ENCODE assay signal across 18 mouse cellular contexts in genomic region chr10:53335974-53336373, GRCm38 (mm10). TPM values are rescaled to one million over a fixed set of nuclear protein-coding genes. Genes with fewer than 3 reads are reported as not detected.
DNase-seq lines count a peak whose midpoint lies in the region; ATAC-seq lines count a peak whose summit lies in the region.
"Had no signal": no experiment of that assay in that cellular context is flagged by ENCODE, and none has a peak within 500 bp of the region (broad histone marks: within the 10 kb centered on the region; RNA-seq: fewer than 3 reads in every experiment).

No protein-coding gene starts in this region.

- ATAC-seq in embryonic facial prominence, embryonic 14.5 days (ENCODE audit: low read depth): no peak
- no peak; the same call in 1 of the 2 replicates for ATAC-seq in heart, embryonic 16.5 days (replicated peaks; ENCODE audit: extremely low read depth, insufficient read depth, low FRiP score)
- ATAC-seq in common myeloid progenitor, adult 5-6 weeks (replicated peaks; ENCODE audit: low read depth, poor library complexity, severe bottlenecking): peak; percentile 62
- peak; percentile 86 for ATAC-seq in megakaryocyte progenitor cell, adult 5-6 weeks (replicated peaks; ENCODE audit: poor library complexity)
- ATAC-seq: forebrain, embryonic 16.5 days; hindbrain, embryonic 16.5 days had no signal

- H3K9ac ChIP-seq in embryonic facial prominence, embryonic 14.5 days (ENCODE audit: low read depth, low read length): no peak overlapping the region
- H3K9ac ChIP-seq in heart, embryonic 16.5 days (ENCODE audit: low read length): peak overlapping the region; percentile 65
- H3K9ac ChIP-seq: embryonic facial prominence, embryonic 12.5 days; limb, embryonic 15.5 days; neural tube, embryonic 13.5 days had no signal

- no peaks in the 10 kb centered on the region for H3K4me1 ChIP-seq in embryonic facial prominence, embryonic 14.5 days (ENCODE audit: control insufficient read depth, insufficient read depth, low read length)
- no peaks in the 10 kb centered on the region for H3K4me1 ChIP-seq in embryonic facial prominence, embryonic 10.5 days
- H3K4me1 ChIP-seq in heart, embryonic 16.5 days (ENCODE audit: control insufficient read depth, insufficient read depth, low read length): peaks cover 19% of the 10 kb centered on the region
- H3K4me1 ChIP-seq: embryonic facial prominence, embryonic 12.5 days; limb, embryonic 15.5 days; neural tube, embryonic 13.5 days had no signal

- 85% methylated on average over 3 of the region's 3 CpGs for WGBS in embryonic facial prominence, embryonic 14.5 days
- WGBS in embryonic facial prominence, embryonic 10.5 days: 94% methylated on average over 3 of the region's 3 CpGs
- WGBS in heart, embryonic 16.5 days: 42% methylated on average over 3 of the region's 3 CpGs

- H3K27ac ChIP-seq in embryonic facial prominence, embryonic 14.5 days (replicated peaks; ENCODE audit: low read depth, low read length): no peak overlapping the region
- H3K27ac ChIP-seq in embryonic facial prominence, embryonic 10.5 days (replicated peaks): no peak overlapping the region
- peak overlapping the region; percentile 95 for H3K27ac ChIP-seq in heart, embryonic 16.5 days (ENCODE audit: low read length)
- H3K27ac ChIP-seq: embryonic facial prominence, embryonic 12.5 days; layer of hippocampus, adult 2 months; limb, embryonic 15.5 days; neural tube, embryonic 13.5 days had no signal

- H3K4me2 ChIP-seq in embryonic facial prominence, embryonic 14.5 days (ENCODE audit: low read depth, low read length): no peak overlapping the region
- peak overlapping the region; percentile 61 for H3K4me2 ChIP-seq in heart, embryonic 16.5 days (ENCODE audit: low read depth, low read length)
- H3K4me2 ChIP-seq: embryonic facial prominence, embryonic 12.5 days; limb, embryonic 15.5 days; neural tube, embryonic 13.5 days had no signal

- DNase-seq in embryonic facial prominence, embryonic 14.5 days (ENCODE audit: low spot score): peak; percentile 26
- DNase-seq in embryonic facial prominence, embryonic 10.5 days (ENCODE audit: low spot score): no peak
- no peak for DNase-seq in heart, postnatal 25 days (ENCODE audit: low spot score)
- DNase-seq in adrenal gland, postnatal 4 days (ENCODE audit: low spot score in 2 of 2): no peak
- no peak for DNase-seq in right cerebral cortex, adult 18-20 months
- DNase-seq: adrenal gland, adult 2 months; cerebellum, postnatal 25 days; gastrocnemius, postnatal 10 days; spleen, adult 18-20 months had no signal

- no peaks in the 10 kb centered on the region for H3K27me3 ChIP-seq in embryonic facial prominence, embryonic 14.5 days (replicated peaks; ENCODE audit: control insufficient read depth, insufficient read depth, low read length)
- H3K27me3 ChIP-seq in embryonic facial prominence, embryonic 10.5 days (replicated peaks; ENCODE audit: low read depth, poor library complexity, severe bottlenecking): no peaks in the 10 kb centered on the region
- H3K27me3 ChIP-seq in heart, embryonic 16.5 days (ENCODE audit: control insufficient read depth, insufficient read depth, low read length): no peaks in the 10 kb centered on the region
- H3K27me3 ChIP-seq: embryonic facial prominence, embryonic 12.5 days; limb, embryonic 15.5 days; neural tube, embryonic 13.5 days had no signal

- H3K36me3 ChIP-seq in embryonic facial prominence, embryonic 14.5 days (ENCODE audit: control insufficient read depth, insufficient read depth, low read length): no peaks in the 10 kb centered on the region
- H3K36me3 ChIP-seq in embryonic facial prominence, embryonic 10.5 days (replicated peaks): no peaks in the 10 kb centered on the region
- H3K36me3 ChIP-seq in heart, embryonic 16.5 days (ENCODE audit: control insufficient read depth, insufficient read depth): no peaks in the 10 kb centered on the region
- H3K36me3 ChIP-seq: embryonic facial prominence, embryonic 12.5 days; limb, embryonic 15.5 days; neural tube, embryonic 13.5 days had no signal

- no peaks in the 10 kb centered on the region for H3K9me3 ChIP-seq in embryonic facial prominence, embryonic 14.5 days (ENCODE audit: control insufficient read depth, low read length)
- no peaks in the 10 kb centered on the region for H3K9me3 ChIP-seq in embryonic facial prominence, embryonic 10.5 days
- H3K9me3 ChIP-seq in heart, embryonic 16.5 days (replicated peaks; ENCODE audit: control insufficient read depth, low read length): no peaks in the 10 kb centered on the region
- H3K9me3 ChIP-seq: embryonic facial prominence, embryonic 12.5 days; limb, embryonic 15.5 days; neural tube, embryonic 13.5 days had no signal

- no peak overlapping the region for H3K4me3 ChIP-seq in embryonic facial prominence, embryonic 14.5 days (ENCODE audit: low read depth, low read length)
- no peak overlapping the region for H3K4me3 ChIP-seq in embryonic facial prominence, embryonic 10.5 days
- H3K4me3 ChIP-seq in heart, embryonic 16.5 days (ENCODE audit: low read length): peak overlapping the region; percentile 55
- H3K4me3 ChIP-seq: embryonic facial prominence, embryonic 12.5 days; layer of hippocampus, adult 2 months; limb, embryonic 15.5 days; neural tube, embryonic 13.5 days had no signal

- intact Hi-C loops in heart, postnatal 25 days (cut with DNase I): loop anchor here (1.0 to 5.0 kb wide), 2 partner anchors 40 to 159 kb away; no protein-coding TSS in a partner anchor

RNA-seq across cellular contexts. Expression of gene Pln, which starts 1.5 kb away (rescaled TPM):
- polyA plus RNA-seq in embryonic facial prominence, embryonic 14.5 days (2014; fragmentation: Nextera tagmentation; extraction: Ambion mirVana): 1.1 and 1.3 TPM in 2 replicates
- polyA plus RNA-seq in embryonic facial prominence, embryonic 10.5 days (2016; fragmentation: Nextera tagmentation; extraction: Ambion mirVana): 1.7 and 2.1 TPM in 2 replicates
- polyA plus RNA-seq in heart, embryonic 16.5 days (2015; fragmentation: Nextera tagmentation; extraction: Ambion mirVana): 1,143 and 1,291 TPM in 2 replicates
- 1,000 to 10,000 TPM; 6,036 to 6,221 TPM for total RNA-seq in heart, postnatal 25 days (2021)
- total RNA-seq in common myeloid progenitor, adult 5-6 weeks (2017): 1.2 TPM in 1 of 2 replicates, not detected in the other
- total RNA-seq in megakaryocyte progenitor cell, adult 5-6 weeks (2015): 0.64 TPM in 1 of 2 replicates, not detected in the other
- total RNA-seq in megakaryocyte progenitor cell, adult 5-6 weeks (2017): 0.07 and 0.21 TPM in 2 replicates
- under 1 TPM in 1 of 2 experiments, not detected in 1; 0.45 TPM for total RNA-seq in adrenal gland, postnatal 4 days (2021)

RNA-seq across cellular contexts. Expression of gene Cep85l, which starts 43.8 kb away (rescaled TPM):
- 6.9 and 7.3 TPM in 2 replicates for polyA plus RNA-seq in embryonic facial prominence, embryonic 14.5 days (2014; fragmentation: Nextera tagmentation; extraction: Ambion mirVana)
- 4.9 and 5.1 TPM in 2 replicates for polyA plus RNA-seq in embryonic facial prominence, embryonic 10.5 days (2016; fragmentation: Nextera tagmentation; extraction: Ambion mirVana)
- polyA plus RNA-seq in heart, embryonic 16.5 days (2015; fragmentation: Nextera tagmentation; extraction: Ambion mirVana): 4.7 and 5.1 TPM in 2 replicates
- total RNA-seq in heart, postnatal 25 days (2021): 10 to 100 TPM; 14.5 to 16.1 TPM
- 24.1 and 30.8 TPM in 2 replicates for total RNA-seq in common myeloid progenitor, adult 5-6 weeks (2017)
- 34.0 and 37.0 TPM in 2 replicates for total RNA-seq in megakaryocyte progenitor cell, adult 5-6 weeks (2015)
- total RNA-seq in megakaryocyte progenitor cell, adult 5-6 weeks (2017): 34.9 and 44.2 TPM in 2 replicates
- 10 to 100 TPM; 17.5 to 17.7 TPM for total RNA-seq in adrenal gland, postnatal 4 days (2021)

Comparison
In these comparisons a context has a peak if more than half of its experiments do, and no peak if none do; other contexts are left out.
1. ATAC-seq: peak in common myeloid progenitor, adult 5-6 weeks (single experiment) and megakaryocyte progenitor cell, adult 5-6 weeks (single experiment); none in embryonic facial prominence, embryonic 14.5 days (single experiment) and heart, embryonic 16.5 days (single experiment).
2. RNA of gene Pln, which starts 1.5 kb away (total RNA-seq): 6,036 to 6,221 TPM in heart, postnatal 25 days; 1.2 TPM in common myeloid progenitor, adult 5-6 weeks, 0.07 to 0.64 TPM in megakaryocyte progenitor cell, adult 5-6 weeks and 0.45 TPM in adrenal gland, postnatal 4 days; every median in the first group is over 1,000 times any median in the second.